Mouse (Mus musculus): ENCODE results near the gene Ephb2. TPM values are rescaled to one million over a fixed set of nuclear protein-coding genes. Genes with fewer than 3 reads are reported as not detected.

Gene Ephb2
- polyA plus RNA-seq, 1 experiment: 2.7 TPM

DNA sequence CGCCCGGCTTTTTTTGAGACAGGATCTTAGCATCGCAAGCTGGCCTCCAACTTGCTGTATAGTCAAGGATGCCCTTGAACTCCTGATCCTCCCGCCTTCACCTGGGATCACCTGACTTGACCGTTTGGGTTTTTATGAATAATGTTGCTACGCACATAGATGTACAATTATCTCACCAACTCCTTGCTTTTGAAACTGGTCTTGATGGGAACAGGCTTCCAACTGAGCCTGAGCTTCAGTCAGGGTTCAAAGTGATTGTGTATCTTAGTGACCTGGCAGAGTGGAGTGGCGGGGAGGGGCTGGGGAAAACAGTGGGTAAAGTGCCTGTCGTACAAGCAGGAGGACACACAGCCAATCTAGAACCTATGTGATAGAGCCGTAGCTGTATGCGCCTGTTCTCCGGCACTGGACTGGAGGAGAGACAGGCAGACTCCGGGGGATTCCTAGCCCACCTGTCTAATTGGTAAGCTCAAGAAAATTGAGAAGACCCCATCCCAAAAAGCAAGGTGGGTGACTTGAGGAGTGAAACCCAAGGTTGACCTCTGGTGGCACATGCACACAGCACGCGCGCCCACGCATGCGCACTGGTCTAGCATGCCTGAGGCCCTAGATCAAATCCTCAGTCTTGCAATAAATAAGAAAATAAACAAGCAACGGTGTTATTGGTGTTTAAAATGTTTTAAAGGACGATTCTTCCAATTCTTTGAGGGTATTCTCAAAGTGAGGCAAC lies 229.9 kb downstream of the Ephb2 start:
- no peaks in the 10 kb centered on the region for H3K27me3 ChIP-seq (ENCODE audit: control insufficient read depth, insufficient read depth, low read length)
- no peaks in the 10 kb centered on the region for H3K36me3 ChIP-seq (ENCODE audit: control insufficient read depth, insufficient read depth, low read length)
- DNase-seq (ENCODE audit: low read depth in 1 of 2, low spot score in 2 of 2): no peak
- WGBS: 92% methylated on average over 19 of the region's 19 CpGs
- H3K4me1 ChIP-seq (ENCODE audit: control insufficient read depth, insufficient read depth, insufficient read length): no peaks in the 10 kb centered on the region
- no peak overlapping the region for H3K27ac ChIP-seq (ENCODE audit: insufficient read depth, low read length)
- no peak overlapping the region for H3K4me3 ChIP-seq (ENCODE audit: extremely low read depth, insufficient read depth, insufficient read length)
- TF ChIP-seq CTCF (IDR thresholded peaks at IDR 0.05; ENCODE audit: extremely low read depth, insufficient read depth, insufficient read length, insufficient replicate concordance) (no peak), POLR2A (IDR thresholded peaks at IDR 0.05; ENCODE audit: low read depth, low read length) (no peak)

DNA sequence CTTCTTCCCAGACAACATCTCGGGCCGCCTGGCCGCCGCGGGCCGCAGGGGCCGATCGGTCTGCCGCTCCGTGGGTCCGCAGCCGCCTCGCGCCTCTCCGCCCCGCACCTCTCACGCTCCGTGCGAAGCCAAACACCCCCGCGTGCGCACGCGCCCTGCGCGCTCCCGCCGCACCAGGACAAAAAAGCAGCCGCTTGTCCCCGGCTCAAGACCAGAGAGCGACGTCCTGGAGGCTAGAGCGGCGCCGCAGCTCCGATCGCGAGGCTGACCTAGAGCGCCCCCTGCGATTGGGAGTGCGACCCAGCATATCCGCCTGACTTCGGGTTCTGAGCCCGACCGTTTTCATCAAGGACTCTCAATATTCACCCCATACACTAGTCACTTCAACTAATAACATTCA lies 233.2 kb downstream of the Ephb2 start, which contains the start of gene Kdm1a:
Gene Kdm1a (minus strand): TSS at position 156 of the 400 bp plus-strand sequence.
- peak within 1 kb of the TSS; percentile 73 for H3K4me3 ChIP-seq (ENCODE audit: extremely low read depth, insufficient read depth, insufficient read length)
- peak within 1 kb of the TSS; percentile 77 for H3K27ac ChIP-seq (ENCODE audit: insufficient read depth, low read length)
- H3K4me1 ChIP-seq (ENCODE audit: control insufficient read depth, insufficient read depth, insufficient read length): peaks cover 2% of the 10 kb centered on the region; the same call in 1 of the 2 replicates
- WGBS: under 1% methylated on average over 45 of the region's 45 CpGs
- peak; percentile 87 to 94 for DNase-seq (ENCODE audit: low read depth in 1 of 2, low spot score in 2 of 2)
- H3K27me3 ChIP-seq (ENCODE audit: control insufficient read depth, insufficient read depth, low read length): no peaks in the 10 kb centered on the region
- no peaks in the 10 kb centered on the region for H3K36me3 ChIP-seq (ENCODE audit: control insufficient read depth, insufficient read depth, low read length)
- TF ChIP-seq CTCF (IDR thresholded peaks at IDR 0.05; ENCODE audit: extremely low read depth, insufficient read depth, insufficient read length, insufficient replicate concordance): peak; percentile 92
- peak; percentile 52 for TF ChIP-seq POLR2A (IDR thresholded peaks at IDR 0.05; ENCODE audit: low read depth, low read length)

GRCm38 (mm10) chr4:136602018-136602554 lies 233.7 kb downstream of the Ephb2 start:
- Histone ChIP-seq H3K27ac (ENCODE audit: insufficient read depth, low read length) (peak overlapping the region; percentile 77), H3K36me3 (ENCODE audit: control insufficient read depth, insufficient read depth, low read length) (no peaks in the 10 kb centered on the region), H3K4me1 (ENCODE audit: control insufficient read depth, insufficient read depth, insufficient read length) (peaks cover 2% of the 10 kb centered on the region; the same call in 1 of the 2 replicates), H3K27me3 (ENCODE audit: control insufficient read depth, insufficient read depth, low read length) (no peaks in the 10 kb centered on the region), H3K4me3 (ENCODE audit: extremely low read depth, insufficient read depth, insufficient read length) (peak overlapping the region; percentile 73)
- TF ChIP-seq POLR2A (IDR thresholded peaks at IDR 0.05; ENCODE audit: low read depth, low read length) (no peak), CTCF (IDR thresholded peaks at IDR 0.05; ENCODE audit: extremely low read depth, insufficient read depth, insufficient read length, insufficient replicate concordance) (no peak)
- DNase-seq (ENCODE audit: low read depth in 1 of 2, low spot score in 2 of 2): peak in 1 of 2 experiments; percentile 20
- WGBS: 2% methylated on average over 48 of the region's 68 CpGs

GRCm38 (mm10) chr4:136601476-136601875 lies 234.3 kb downstream of the Ephb2 start:
- 2% methylated on average over 13 of the region's 13 CpGs for WGBS
- no peaks in the 10 kb centered on the region for H3K27me3 ChIP-seq (ENCODE audit: control insufficient read depth, insufficient read depth, low read length)
- peak overlapping the region; percentile 73 for H3K4me3 ChIP-seq (ENCODE audit: extremely low read depth, insufficient read depth, insufficient read length)
- DNase-seq (ENCODE audit: low read depth in 1 of 2, low spot score in 2 of 2): no peak
- no peak overlapping the region for H3K27ac ChIP-seq (ENCODE audit: insufficient read depth, low read length)
- H3K36me3 ChIP-seq (ENCODE audit: control insufficient read depth, insufficient read depth, low read length): no peaks in the 10 kb centered on the region
- H3K4me1 ChIP-seq (ENCODE audit: control insufficient read depth, insufficient read depth, insufficient read length): peaks cover 2% of the 10 kb centered on the region; the same call in 1 of the 2 replicates
- no peak for TF ChIP-seq CTCF (IDR thresholded peaks at IDR 0.05; ENCODE audit: extremely low read depth, insufficient read depth, insufficient read length, insufficient replicate concordance)

DNA sequence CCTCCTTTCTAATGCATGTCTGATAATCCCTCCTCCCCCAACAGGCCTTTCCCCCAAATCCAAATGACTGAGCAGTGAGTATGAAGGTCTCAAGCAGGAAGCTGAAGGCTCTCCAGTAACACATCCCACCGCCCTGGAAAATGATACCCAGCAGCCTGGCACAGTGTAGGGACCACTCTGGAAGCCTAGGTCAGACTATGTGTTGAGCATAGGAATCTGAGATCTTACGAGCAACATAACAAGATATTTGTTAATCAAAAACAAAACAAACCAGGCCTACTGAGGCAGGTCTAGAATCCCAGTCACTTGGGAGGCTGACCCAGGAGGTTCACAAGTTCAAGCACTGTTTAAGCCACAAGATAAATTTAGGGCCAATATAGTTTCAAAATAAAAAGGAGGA lies 235.3 kb downstream of the Ephb2 start:
- WGBS: 88% methylated on average over 2 of the region's 2 CpGs
- Histone ChIP-seq H3K4me1 (ENCODE audit: control insufficient read depth, insufficient read depth, insufficient read length) (peaks cover 2% of the 10 kb centered on the region; the same call in 1 of the 2 replicates), H3K27ac (ENCODE audit: insufficient read depth, low read length) (no peak overlapping the region), H3K27me3 (ENCODE audit: control insufficient read depth, insufficient read depth, low read length) (no peaks in the 10 kb centered on the region), H3K36me3 (ENCODE audit: control insufficient read depth, insufficient read depth, low read length) (no peaks in the 10 kb centered on the region), H3K4me3 (ENCODE audit: extremely low read depth, insufficient read depth, insufficient read length) (no peak overlapping the region)
- DNase-seq (ENCODE audit: low read depth in 1 of 2, low spot score in 2 of 2): no peak
- TF ChIP-seq CTCF (IDR thresholded peaks at IDR 0.05; ENCODE audit: extremely low read depth, insufficient read depth, insufficient read length, insufficient replicate concordance): no peak
- TF ChIP-seq POLR2A (IDR thresholded peaks at IDR 0.05; ENCODE audit: low read depth, low read length): no peak

- TF ChIP-seq CTCF (IDR thresholded peaks at IDR 0.05; ENCODE audit: extremely low read depth, insufficient read depth, insufficient read length, insufficient replicate concordance) (no peak), POLR2A (IDR thresholded peaks at IDR 0.05; ENCODE audit: low read depth, low read length) (no peak)
- H3K27me3 ChIP-seq (ENCODE audit: control insufficient read depth, insufficient read depth, low read length): no peaks in the 10 kb centered on the region
Observed at GRCm38 (mm10) chr4:136599869-136600268, 235.9 kb downstream of the Ephb2 start.

More at GRCm38 (mm10) chr4:136599869-136600268, 235.9 kb downstream of the Ephb2 start:
- 98% methylated on average over 3 of the region's 3 CpGs for WGBS
- Histone ChIP-seq H3K4me3 (ENCODE audit: extremely low read depth, insufficient read depth, insufficient read length) (no peak overlapping the region), H3K4me1 (ENCODE audit: control insufficient read depth, insufficient read depth, insufficient read length) (peaks cover 2% of the 10 kb centered on the region; the same call in 1 of the 2 replicates), H3K36me3 (ENCODE audit: control insufficient read depth, insufficient read depth, low read length) (no peaks in the 10 kb centered on the region), H3K27ac (ENCODE audit: insufficient read depth, low read length) (no peak overlapping the region)
- DNase-seq (ENCODE audit: low read depth in 1 of 2, low spot score in 2 of 2): no peak

All from spleen, adult 2 months (tissue).